Mouse (Mus musculus): ENCODE results near the gene Slc38a9. TPM values are rescaled to one million over a fixed set of nuclear protein-coding genes. Genes with fewer than 3 reads are reported as not detected.
A peak's percentile ranks its signal among the peaks of the same experiment; 100 is the strongest.

Slc38a9 gene
- total and polyA plus RNA-seq, 3 experiments = 10.8 to 14.1 TPM; not detected in 1

DNA sequence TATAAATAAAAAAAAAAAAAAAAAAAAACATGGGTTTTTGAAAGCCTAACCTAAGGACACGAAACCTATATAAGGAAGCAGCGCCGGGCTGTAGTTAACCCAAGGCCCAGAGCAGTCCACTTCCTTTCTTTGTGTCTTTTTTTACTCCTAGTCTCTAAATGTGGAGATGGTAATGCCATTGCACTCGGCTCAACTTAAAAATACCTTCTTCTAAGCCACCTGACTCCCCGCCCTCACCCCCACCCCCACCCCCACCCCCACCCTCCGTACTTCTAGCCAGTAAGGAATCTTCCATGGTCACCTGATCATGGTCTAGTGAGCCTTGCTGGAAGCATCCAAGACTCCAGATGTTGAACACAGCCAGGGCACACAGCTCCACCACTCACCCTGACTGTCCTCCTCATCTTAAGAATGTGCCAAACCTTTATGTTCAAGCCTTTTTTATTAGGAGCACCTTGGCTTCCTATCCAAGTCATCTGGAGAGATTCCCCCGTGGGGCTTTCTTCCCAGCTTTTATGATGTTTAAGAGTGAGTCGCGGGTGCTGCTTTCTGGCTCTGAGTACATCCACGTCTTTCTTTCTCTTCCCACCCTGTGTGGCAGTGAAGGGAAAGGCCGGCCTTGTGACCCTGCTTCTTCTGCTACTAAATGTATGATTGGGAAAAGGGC, 91.9 kb downstream of the Slc38a9 start:
- no peaks in the 10 kb centered on the region for H3K9me3 ChIP-seq (replicated peaks; ENCODE audit: insufficient read depth, low read length)
- peak overlapping the region in 1 of 2 experiments; percentile 67; a peak in 2 of 4 replicates for H3K4me3 ChIP-seq (ENCODE audit: control insufficient read depth in 1 of 2, insufficient read depth in 1 of 2, low read depth in 2 of 2, low read length in 2 of 2)
- no peaks in the 10 kb centered on the region for H3K79me2 ChIP-seq (ENCODE audit: control insufficient read depth, insufficient read depth, low read length, poor library complexity)
- TF ChIP-seq KAT2A (conservative IDR thresholded peaks at IDR 0.05; ENCODE audit: low read depth, low read length) = no peak
- no peak for TF ChIP-seq UBTF (IDR thresholded peaks at IDR 0.05; ENCODE audit: borderline replicate concordance, insufficient read depth, low read depth, low read length)
- TF ChIP-seq EP300 (IDR thresholded peaks at IDR 0.05; ENCODE audit: low read depth in 1 of 2, low read length in 2 of 2) = no peak
- no peak for TF ChIP-seq MYC (IDR thresholded peaks at IDR 0.05; ENCODE audit: low read depth, low read length)
- no peak for TF ChIP-seq CHD2 (IDR thresholded peaks at IDR 0.05; ENCODE audit: low read length)
- no peak for TF ChIP-seq CHD1 (IDR thresholded peaks at IDR 0.05; ENCODE audit: low read depth, low read length)
- TF ChIP-seq RCOR1 (IDR thresholded peaks at IDR 0.05; ENCODE audit: low read depth, low read length) = no peak
- no peak for TF ChIP-seq ETS1 (IDR thresholded peaks at IDR 0.05; ENCODE audit: low read depth, low read length)
- no peaks in the 10 kb centered on the region; a peak in 2 of 4 replicates for H3K36me3 ChIP-seq (ENCODE audit: control insufficient read depth in 1 of 2, insufficient read depth in 2 of 2, low read length in 2 of 2)
- H3K4me1 ChIP-seq (ENCODE audit: control insufficient read depth in 1 of 2, insufficient read depth in 2 of 2, low read length in 2 of 2) = peaks cover 3% of the 10 kb centered on the region in 2 experiments; a peak in 2 of 4 replicates
- H3K27me3 ChIP-seq (ENCODE audit: control insufficient read depth in 1 of 2, insufficient read depth in 2 of 2, low read length in 2 of 2) = no peaks in the 10 kb centered on the region
- DNase-seq (ENCODE audit: low read depth, low spot score) = no peak
- peak overlapping the region; percentile 64 for H3K9ac ChIP-seq (ENCODE audit: control insufficient read depth, low read depth, low read length, poor library complexity, severe bottlenecking)
- H3K27ac ChIP-seq (ENCODE audit: control insufficient read depth, low read depth, low read length) = no peak overlapping the region

DNA sequence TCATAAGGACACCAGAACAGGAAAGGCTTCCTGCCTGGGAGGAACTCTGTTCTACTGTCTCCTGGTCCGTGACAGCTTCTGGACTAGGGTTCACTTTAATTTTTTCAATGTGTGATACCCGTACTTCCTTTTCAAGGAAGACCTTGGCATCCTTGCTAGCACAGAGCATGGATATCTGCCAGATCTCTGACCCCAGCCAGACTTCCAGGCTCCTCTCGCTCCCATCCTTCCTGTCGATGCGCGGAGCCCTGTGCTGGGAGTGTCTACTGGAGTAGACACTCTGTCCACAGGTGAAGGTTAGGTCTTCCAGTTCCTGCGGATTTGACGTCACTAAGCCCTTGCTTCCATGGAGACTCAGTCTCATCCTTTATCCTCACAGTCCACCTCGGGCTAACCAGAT, 93.0 kb downstream of the Slc38a9 start:
- H3K9me3 ChIP-seq (replicated peaks; ENCODE audit: insufficient read depth, low read length) = no peaks in the 10 kb centered on the region
- DNase-seq (ENCODE audit: low read depth, low spot score) = no peak
- H3K4me3 ChIP-seq (ENCODE audit: control insufficient read depth in 1 of 2, insufficient read depth in 1 of 2, low read depth in 2 of 2, low read length in 2 of 2) = no peak overlapping the region
- H3K27ac ChIP-seq (ENCODE audit: control insufficient read depth, low read depth, low read length) = no peak overlapping the region
- H3K27me3 ChIP-seq (ENCODE audit: control insufficient read depth in 1 of 2, insufficient read depth in 2 of 2, low read length in 2 of 2) = no peaks in the 10 kb centered on the region
- TF ChIP-seq ETS1 (IDR thresholded peaks at IDR 0.05; ENCODE audit: low read depth, low read length) (no peak), MEF2A (IDR thresholded peaks at IDR 0.05; ENCODE audit: extremely low read depth, insufficient replicate concordance, low read depth, low read length, poor library complexity, severe bottlenecking) (no peak), TCF12 (IDR thresholded peaks at IDR 0.05; ENCODE audit: low read depth, low read length) (no peak), TBP (IDR thresholded peaks at IDR 0.05; ENCODE audit: low read depth, low read length) (no peak), CHD2 (IDR thresholded peaks at IDR 0.05; ENCODE audit: low read length) (no peak), RAD21 (IDR thresholded peaks at IDR 0.05; ENCODE audit: low read depth, low read length) (no peak), GATA1 (IDR thresholded peaks at IDR 0.05; ENCODE audit: low read depth, low read length) (no peak), MAFK (IDR thresholded peaks at IDR 0.05; ENCODE audit: borderline replicate concordance, low read depth, low read length) (no peak), MYB (IDR thresholded peaks at IDR 0.05; ENCODE audit: low read depth, low read length) (no peak)
- H3K4me1 ChIP-seq (ENCODE audit: control insufficient read depth in 1 of 2, insufficient read depth in 2 of 2, low read length in 2 of 2) = no peaks in the 10 kb centered on the region
- no peaks in the 10 kb centered on the region for H3K79me2 ChIP-seq (ENCODE audit: control insufficient read depth, insufficient read depth, low read length, poor library complexity)
- H3K36me3 ChIP-seq (ENCODE audit: control insufficient read depth in 1 of 2, insufficient read depth in 2 of 2, low read length in 2 of 2) = no peaks in the 10 kb centered on the region
- H3K9ac ChIP-seq (ENCODE audit: control insufficient read depth, low read depth, low read length, poor library complexity, severe bottlenecking) = no peak overlapping the region

All from MEL (cell line).